Mouse (Mus musculus): ENCODE measurements around the gene Olfr156. TPM values are rescaled to one million over a fixed set of nuclear protein-coding genes. Genes with fewer than 3 reads are reported as not detected.
A peak's percentile ranks its signal among the peaks of the same experiment; 100 is the strongest.

Olfr156 gene
- not detected in 2 replicates for polyA plus RNA-seq (2014; fragmentation: Nextera tagmentation; extraction: Ambion mirVana)

- no peak within 1 kb of the TSS for H3K4me3 ChIP-seq (ENCODE audit: low read depth, low read length)
- WGBS, result 9% methylated on average over 7 of the region's 7 CpGs
- H3K27ac ChIP-seq (ENCODE audit: low read depth, low read length), result no peak within 1 kb of the TSS
- H3K9me3 ChIP-seq (replicated peaks; ENCODE audit: control insufficient read depth, low read length), result no peaks in the 10 kb centered on the region
- no peaks in the 10 kb centered on the region for H3K4me1 ChIP-seq (ENCODE audit: control insufficient read depth, insufficient read depth, low read length)
- H3K9ac ChIP-seq (ENCODE audit: low read length), result no peak within 1 kb of the TSS
- H3K27me3 ChIP-seq (replicated peaks; ENCODE audit: control insufficient read depth, insufficient read depth, low read length), result no peaks in the 10 kb centered on the region
- no peak within 1 kb of the TSS for H3K4me2 ChIP-seq (ENCODE audit: low read length)
- ATAC-seq, result no peak
- no peaks in the 10 kb centered on the region for H3K36me3 ChIP-seq (ENCODE audit: control insufficient read depth, insufficient read depth, low read length)
- DNase-seq (ENCODE audit: low spot score), result peak; percentile 44
Observed at GRCm38 (mm10) chr4:43823845-43824337, at the start of gene Olfr156. Gene Olfr156 (minus strand): TSS chr4:43823895.

GRCm38 (mm10) chr4:43869821-43870220, 46.1 kb upstream of the Olfr156 start:
- Histone ChIP-seq H3K27me3 (replicated peaks; ENCODE audit: control insufficient read depth, insufficient read depth, low read length) (no peaks in the 10 kb centered on the region), H3K4me1 (ENCODE audit: control insufficient read depth, insufficient read depth, low read length) (0 out of 2 replicates have a peak, but pooled peaks cover 2% of the 10 kb centered on the region), H3K36me3 (ENCODE audit: control insufficient read depth, insufficient read depth, low read length) (no peaks in the 10 kb centered on the region), H3K9ac (ENCODE audit: low read length) (no peak overlapping the region), H3K27ac (ENCODE audit: low read depth, low read length) (no peak overlapping the region), H3K9me3 (replicated peaks; ENCODE audit: control insufficient read depth, low read length) (0 out of 2 replicates have a peak, but pooled peaks cover 3% of the 10 kb centered on the region), H3K4me2 (ENCODE audit: low read length) (no peak overlapping the region), H3K4me3 (ENCODE audit: low read depth, low read length) (no peak overlapping the region)
- DNase-seq (ENCODE audit: low spot score) (no peak), ATAC-seq (no peak)
- WGBS, result 90% methylated on average over 10 of the region's 10 CpGs

GRCm38 (mm10) chr4:43863298-43863697, 39.6 kb upstream of the Olfr156 start:
- Histone ChIP-seq H3K4me1 (ENCODE audit: control insufficient read depth, insufficient read depth, low read length) (no peaks in the 10 kb centered on the region), H3K36me3 (ENCODE audit: control insufficient read depth, insufficient read depth, low read length) (no peaks in the 10 kb centered on the region), H3K4me2 (ENCODE audit: low read length) (no peak overlapping the region), H3K9ac (ENCODE audit: low read length) (no peak overlapping the region), H3K9me3 (replicated peaks; ENCODE audit: control insufficient read depth, low read length) (no peaks in the 10 kb centered on the region), H3K27me3 (replicated peaks; ENCODE audit: control insufficient read depth, insufficient read depth, low read length) (no peaks in the 10 kb centered on the region), H3K27ac (ENCODE audit: low read depth, low read length) (no peak overlapping the region), H3K4me3 (ENCODE audit: low read depth, low read length) (no peak overlapping the region)
- WGBS, result 61% methylated on average over 4 of the region's 4 CpGs
- DNase-seq (ENCODE audit: low spot score), result no peak
- ATAC-seq, result no peak

- no peaks in the 10 kb centered on the region for H3K4me1 ChIP-seq (ENCODE audit: control insufficient read depth, insufficient read depth, low read length)
- no peak overlapping the region for H3K4me2 ChIP-seq (ENCODE audit: low read length)
- 17% methylated on average over 14 of the region's 14 CpGs for WGBS
- DNase-seq (ENCODE audit: low spot score), result peak; percentile 87
- ATAC-seq, result peak; percentile 42; the same call in 1 of the 2 replicates
- no peaks in the 10 kb centered on the region for H3K27me3 ChIP-seq (replicated peaks; ENCODE audit: control insufficient read depth, insufficient read depth, low read length)
- H3K9ac ChIP-seq (ENCODE audit: low read length), result no peak overlapping the region
- no peak overlapping the region for H3K27ac ChIP-seq (ENCODE audit: low read depth, low read length)
- H3K36me3 ChIP-seq (ENCODE audit: control insufficient read depth, insufficient read depth, low read length), result no peaks in the 10 kb centered on the region
- H3K9me3 ChIP-seq (replicated peaks; ENCODE audit: control insufficient read depth, low read length), result no peaks in the 10 kb centered on the region
- no peak overlapping the region for H3K4me3 ChIP-seq (ENCODE audit: low read depth, low read length)
Observed at GRCm38 (mm10) chr4:43860744-43861519, 37.2 kb upstream of the Olfr156 start.

- Histone ChIP-seq H3K4me2 (ENCODE audit: low read length) (no peak overlapping the region), H3K36me3 (ENCODE audit: control insufficient read depth, insufficient read depth, low read length) (no peaks in the 10 kb centered on the region), H3K9ac (ENCODE audit: low read length) (no peak overlapping the region), H3K4me3 (ENCODE audit: low read depth, low read length) (no peak overlapping the region), H3K27me3 (replicated peaks; ENCODE audit: control insufficient read depth, insufficient read depth, low read length) (no peaks in the 10 kb centered on the region), H3K27ac (ENCODE audit: low read depth, low read length) (no peak overlapping the region), H3K9me3 (replicated peaks; ENCODE audit: control insufficient read depth, low read length) (no peaks in the 10 kb centered on the region), H3K4me1 (ENCODE audit: control insufficient read depth, insufficient read depth, low read length) (no peaks in the 10 kb centered on the region)
- 82% methylated on average over 10 of the region's 10 CpGs for WGBS
- DNase-seq (ENCODE audit: low spot score) (no peak), ATAC-seq (no peak)
Observed at GRCm38 (mm10) chr4:43859886-43860285, 36.2 kb upstream of the Olfr156 start.

GRCm38 (mm10) chr4:43854101-43854500, 30.4 kb upstream of the Olfr156 start:
- no peaks in the 10 kb centered on the region for H3K9me3 ChIP-seq (replicated peaks; ENCODE audit: control insufficient read depth, low read length)
- H3K36me3 ChIP-seq (ENCODE audit: control insufficient read depth, insufficient read depth, low read length), result no peaks in the 10 kb centered on the region
- 82% methylated on average over 8 of the region's 8 CpGs for WGBS
- H3K27ac ChIP-seq (ENCODE audit: low read depth, low read length), result no peak overlapping the region
- no peak overlapping the region for H3K4me2 ChIP-seq (ENCODE audit: low read length)
- no peaks in the 10 kb centered on the region for H3K27me3 ChIP-seq (replicated peaks; ENCODE audit: control insufficient read depth, insufficient read depth, low read length)
- H3K4me3 ChIP-seq (ENCODE audit: low read depth, low read length), result no peak overlapping the region
- H3K9ac ChIP-seq (ENCODE audit: low read length), result no peak overlapping the region
- DNase-seq (ENCODE audit: low spot score), result no peak
- no peak for ATAC-seq
- no peaks in the 10 kb centered on the region for H3K4me1 ChIP-seq (ENCODE audit: control insufficient read depth, insufficient read depth, low read length)

- ATAC-seq (no peak), DNase-seq (ENCODE audit: low spot score) (no peak)
- Histone ChIP-seq H3K4me1 (ENCODE audit: control insufficient read depth, insufficient read depth, low read length) (no peaks in the 10 kb centered on the region), H3K4me2 (ENCODE audit: low read length) (no peak within 1 kb of the TSS), H3K36me3 (ENCODE audit: control insufficient read depth, insufficient read depth, low read length) (no peaks in the 10 kb centered on the region), H3K4me3 (ENCODE audit: low read depth, low read length) (no peak within 1 kb of the TSS), H3K9me3 (replicated peaks; ENCODE audit: control insufficient read depth, low read length) (no peaks in the 10 kb centered on the region), H3K9ac (ENCODE audit: low read length) (no peak within 1 kb of the TSS), H3K27ac (ENCODE audit: low read depth, low read length) (no peak within 1 kb of the TSS), H3K27me3 (replicated peaks; ENCODE audit: control insufficient read depth, insufficient read depth, low read length) (no peaks in the 10 kb centered on the region)
- 91% methylated on average over 6 of the region's 6 CpGs for WGBS
Observed at GRCm38 (mm10) chr4:43851265-43851664, 27.6 kb upstream of the Olfr156 start, which contains the start of gene Olfr155. Gene Olfr155 (plus strand): TSS chr4:43851565.

- Histone ChIP-seq H3K27me3 (replicated peaks; ENCODE audit: control insufficient read depth, insufficient read depth, low read length) (no peaks in the 10 kb centered on the region), H3K9ac (ENCODE audit: low read length) (no peak within 1 kb of the TSS), H3K4me1 (ENCODE audit: control insufficient read depth, insufficient read depth, low read length) (no peaks in the 10 kb centered on the region), H3K4me2 (ENCODE audit: low read length) (no peak within 1 kb of the TSS), H3K36me3 (ENCODE audit: control insufficient read depth, insufficient read depth, low read length) (no peaks in the 10 kb centered on the region), H3K4me3 (ENCODE audit: low read depth, low read length) (no peak within 1 kb of the TSS), H3K9me3 (replicated peaks; ENCODE audit: control insufficient read depth, low read length) (0 out of 2 replicates have a peak, but pooled peaks cover 2% of the 10 kb centered on the region), H3K27ac (ENCODE audit: low read depth, low read length) (no peak within 1 kb of the TSS)
- DNase-seq (ENCODE audit: low spot score) (no peak), ATAC-seq (no peak)
- 73% methylated on average over 1 of the region's 1 CpGs for WGBS
Observed at GRCm38 (mm10) chr4:43840101-43840500, 16.4 kb upstream of the Olfr156 start, which contains the start of gene Olfr157. Gene Olfr157 (minus strand): TSS chr4:43840201.

GRCm38 (mm10) chr4:43838326-43838725, 14.6 kb upstream of the Olfr156 start:
- ATAC-seq, result no peak
- Histone ChIP-seq H3K4me1 (ENCODE audit: control insufficient read depth, insufficient read depth, low read length) (no peaks in the 10 kb centered on the region), H3K9me3 (replicated peaks; ENCODE audit: control insufficient read depth, low read length) (no peaks in the 10 kb centered on the region), H3K27me3 (replicated peaks; ENCODE audit: control insufficient read depth, insufficient read depth, low read length) (no peaks in the 10 kb centered on the region), H3K9ac (ENCODE audit: low read length) (no peak overlapping the region), H3K27ac (ENCODE audit: low read depth, low read length) (no peak overlapping the region), H3K36me3 (ENCODE audit: control insufficient read depth, insufficient read depth, low read length) (no peaks in the 10 kb centered on the region), H3K4me2 (ENCODE audit: low read length) (no peak overlapping the region), H3K4me3 (ENCODE audit: low read depth, low read length) (no peak overlapping the region)
- WGBS, result 77% methylated on average over 3 of the region's 3 CpGs
- DNase-seq (ENCODE audit: low spot score), result no peak
